Mouse (Mus musculus) layer of hippocampus, postnatal 36 days (tissue): ENCODE measurements around the gene Arhgdib. TPM values are rescaled to one million over a fixed set of nuclear protein-coding genes. Genes with fewer than 3 reads are reported as not detected.

ENCODE experiments used
- DNase-seq, 2 experiments: peaks; one replicate each; pipeline ENCODE4 v3.0.0; 2022
- total RNA-seq, 2 experiments: library from RNA; stranded (reverse); gene quantifications; 2 replicates each; pipeline ENCODE4 v1.2.3; 2021

Arhgdib gene
- total RNA-seq, 2 experiments from 2014 or later = 8.9 to 10.2 TPM

DNA sequence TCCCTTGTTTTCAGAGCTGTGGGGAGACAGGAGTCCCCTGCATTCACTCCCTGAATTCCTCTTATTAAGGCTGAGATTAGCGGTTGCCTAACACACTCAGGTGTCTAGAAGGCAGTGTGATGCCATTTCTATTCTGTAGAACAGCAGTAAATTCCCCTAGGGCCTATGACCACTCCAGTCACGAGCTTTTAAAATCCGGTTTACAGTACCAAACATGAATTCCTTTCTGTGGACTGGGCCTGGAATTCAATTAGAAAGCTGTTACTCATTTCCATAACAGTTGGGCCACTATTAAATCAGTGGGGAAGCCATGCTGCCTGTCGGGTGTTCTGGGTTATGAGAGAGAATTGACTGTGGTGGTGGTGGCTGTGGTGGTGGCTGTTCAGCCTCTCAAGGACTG, 6.0 kb upstream of the Arhgdib start:
- DNase-seq = no peak

DNA sequence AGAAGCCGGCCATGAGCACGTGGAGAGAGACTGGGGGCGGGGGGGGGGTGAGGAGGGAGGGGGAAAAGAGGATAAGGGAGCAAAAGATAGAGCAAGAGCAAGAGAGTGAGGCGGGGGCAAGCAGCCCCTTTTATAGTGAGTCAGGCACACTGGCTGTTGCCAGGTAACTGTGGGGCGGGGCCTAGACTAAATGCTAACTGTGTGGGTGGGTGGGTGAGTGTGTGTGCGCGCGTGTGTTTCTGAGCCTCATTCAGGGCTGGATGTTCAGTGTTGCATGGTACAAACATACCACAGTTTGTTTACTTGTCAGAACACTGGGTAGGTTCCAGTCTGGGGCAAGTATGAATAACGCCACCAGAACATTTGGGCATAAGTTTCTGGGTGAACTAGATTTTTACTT, 5.2 kb upstream of the Arhgdib start:
- no peak for DNase-seq

DNA sequence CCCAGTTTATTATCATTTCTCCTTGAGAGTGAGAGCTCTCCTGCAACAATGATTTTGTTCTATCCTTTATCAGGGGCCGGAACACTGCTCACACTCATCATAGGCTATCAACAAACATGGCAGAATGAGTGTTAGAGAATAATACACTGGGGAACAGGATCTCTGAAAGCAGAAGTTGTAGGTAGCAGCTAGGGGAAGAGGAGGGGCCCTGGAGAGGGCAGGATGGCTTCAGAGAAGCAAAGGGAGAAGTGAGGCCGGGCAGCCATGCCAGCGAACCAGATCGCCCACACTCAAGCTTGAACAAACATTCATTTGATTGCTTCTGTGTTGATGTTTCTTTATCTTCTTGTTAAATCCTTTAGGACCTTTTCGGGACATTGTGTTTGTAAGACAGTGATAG, 4.5 kb upstream of the Arhgdib start:
- no peak for DNase-seq

DNA sequence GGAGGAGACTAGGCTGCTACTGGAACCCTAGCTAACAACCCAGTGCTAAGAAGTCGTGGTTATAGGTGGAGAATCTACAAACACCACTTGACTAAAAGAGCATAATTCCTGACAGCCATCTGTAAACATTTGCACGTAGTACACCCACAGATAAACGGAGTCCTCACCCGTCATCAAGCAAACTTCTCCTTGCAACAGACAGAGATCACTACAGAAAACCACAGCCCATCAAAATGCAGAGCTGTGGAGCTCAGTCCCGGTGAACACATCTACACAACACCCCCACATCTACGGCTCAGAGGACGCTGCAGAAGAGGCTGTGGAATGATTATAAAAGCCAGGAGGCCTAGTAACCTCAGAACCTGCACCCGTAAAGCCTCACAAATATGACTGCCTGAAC, 2.8 kb upstream of the Arhgdib start:
- no peak for DNase-seq

DNA sequence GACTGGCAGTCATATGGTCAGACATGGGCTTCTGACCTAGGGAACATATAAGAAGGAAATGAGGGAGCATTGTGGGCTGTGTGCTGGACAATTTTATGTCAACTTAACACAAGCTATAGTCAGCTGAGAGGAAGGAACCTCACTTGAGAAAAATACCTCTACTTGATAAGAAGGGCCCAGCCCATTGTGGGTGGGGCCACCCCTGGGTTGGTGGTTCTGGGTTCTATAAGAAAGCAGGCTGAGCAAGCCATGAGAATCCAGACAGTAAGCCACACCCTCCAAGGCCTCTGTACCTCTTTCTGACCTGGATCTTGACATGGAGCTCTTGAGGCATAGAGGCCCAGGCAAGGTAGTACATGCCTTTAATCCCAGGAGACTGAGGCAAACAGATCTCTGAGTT, 1.7 kb upstream of the Arhgdib start:
- no peak for DNase-seq

DNA sequence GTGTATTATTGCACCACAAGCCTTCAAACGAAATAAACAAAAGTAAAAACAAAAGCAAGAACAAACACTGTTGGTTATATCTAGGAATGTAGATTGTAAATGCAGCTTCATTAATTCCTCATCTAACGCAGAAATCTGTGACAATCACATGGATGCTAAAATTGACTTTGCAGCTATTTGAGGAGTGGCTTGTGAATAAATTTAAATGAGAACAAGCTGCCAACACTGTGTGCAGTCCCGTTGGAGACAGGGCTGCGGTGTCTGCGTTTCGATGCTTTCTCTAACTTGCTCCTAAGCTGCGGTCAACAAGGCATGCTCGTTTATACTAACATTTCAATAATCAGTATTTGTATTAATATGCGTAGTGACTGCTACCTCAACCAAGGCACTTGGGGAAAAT, 581 bp upstream of the Arhgdib start:
- no peak for DNase-seq

DNA sequence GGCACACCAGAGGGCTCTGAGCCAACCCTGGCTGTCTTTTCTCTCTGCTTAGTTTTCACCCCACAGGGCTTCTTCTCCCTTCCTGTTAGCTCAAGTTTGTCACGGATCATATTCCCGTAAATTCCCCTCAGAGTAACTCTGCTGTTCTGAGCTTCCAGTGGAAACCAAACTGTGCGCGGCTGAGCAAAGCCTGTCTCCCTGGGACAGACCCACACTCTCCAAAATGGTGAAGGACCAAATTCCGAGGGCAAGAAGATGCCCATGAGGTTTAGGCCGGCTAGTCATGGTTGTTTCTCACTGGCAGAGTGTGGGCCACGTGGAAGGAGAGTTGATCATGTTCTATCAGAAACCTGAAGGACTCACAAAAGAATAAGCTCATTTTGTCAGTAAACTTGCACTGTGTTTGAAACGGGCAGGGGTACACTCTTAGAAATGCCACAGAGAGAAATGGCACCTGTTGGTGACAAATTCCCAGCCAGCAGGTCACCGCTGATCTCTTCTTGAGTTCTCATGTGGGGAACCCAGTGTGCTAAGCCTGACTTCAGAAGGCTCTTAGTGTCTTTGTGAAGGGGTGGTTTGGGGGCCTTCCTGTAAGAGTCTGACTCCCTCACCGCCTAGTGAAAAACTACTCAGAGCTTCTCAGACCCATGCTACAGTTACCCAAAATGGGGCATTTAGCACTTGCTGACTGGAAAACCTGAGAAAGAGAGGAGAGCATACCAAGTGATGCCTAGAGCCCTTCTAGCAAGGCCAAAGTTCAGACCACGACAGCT, 1.3 kb downstream of the Arhgdib start:
- DNase-seq = no peak

DNA sequence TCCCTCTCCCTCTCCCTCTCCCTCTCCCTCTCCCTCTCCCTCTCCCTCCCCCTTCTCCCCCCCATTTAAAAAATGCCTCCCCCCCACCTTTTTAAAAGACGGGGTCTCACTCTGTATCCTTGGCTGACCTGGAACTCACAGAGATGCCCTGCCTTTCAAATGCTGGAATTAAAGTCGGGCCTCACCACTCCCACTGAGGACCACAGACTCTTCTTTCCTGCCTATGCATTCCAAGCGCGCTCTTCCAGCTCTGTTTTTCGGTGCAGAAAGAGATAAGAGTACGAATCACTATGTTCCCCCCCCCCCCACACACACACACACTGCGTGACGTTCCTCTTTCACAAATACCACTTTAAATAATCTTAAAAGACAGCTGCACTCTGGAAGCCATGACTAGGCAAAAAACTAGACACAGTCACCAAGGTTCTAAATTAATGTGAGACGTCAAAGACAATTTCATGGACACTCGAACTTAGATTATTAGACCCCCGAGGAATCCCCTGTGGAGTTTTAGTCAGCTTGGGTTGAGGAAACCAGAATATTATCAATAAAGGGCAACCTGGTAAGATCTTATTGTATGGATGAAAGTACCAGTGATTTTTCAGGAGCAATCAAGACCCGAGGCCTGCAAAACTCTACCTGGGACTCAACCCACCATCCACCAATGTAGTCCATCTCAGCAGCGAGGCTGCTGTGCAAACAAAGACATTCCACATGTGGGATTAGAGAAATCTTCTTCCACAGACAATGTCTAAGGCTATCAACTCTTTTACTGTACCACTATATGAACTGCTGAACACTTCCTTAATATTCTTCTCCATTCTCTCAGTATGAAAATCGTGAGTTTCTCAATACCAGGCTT, 2.1 kb downstream of the Arhgdib start:
- no peak for DNase-seq

DNA sequence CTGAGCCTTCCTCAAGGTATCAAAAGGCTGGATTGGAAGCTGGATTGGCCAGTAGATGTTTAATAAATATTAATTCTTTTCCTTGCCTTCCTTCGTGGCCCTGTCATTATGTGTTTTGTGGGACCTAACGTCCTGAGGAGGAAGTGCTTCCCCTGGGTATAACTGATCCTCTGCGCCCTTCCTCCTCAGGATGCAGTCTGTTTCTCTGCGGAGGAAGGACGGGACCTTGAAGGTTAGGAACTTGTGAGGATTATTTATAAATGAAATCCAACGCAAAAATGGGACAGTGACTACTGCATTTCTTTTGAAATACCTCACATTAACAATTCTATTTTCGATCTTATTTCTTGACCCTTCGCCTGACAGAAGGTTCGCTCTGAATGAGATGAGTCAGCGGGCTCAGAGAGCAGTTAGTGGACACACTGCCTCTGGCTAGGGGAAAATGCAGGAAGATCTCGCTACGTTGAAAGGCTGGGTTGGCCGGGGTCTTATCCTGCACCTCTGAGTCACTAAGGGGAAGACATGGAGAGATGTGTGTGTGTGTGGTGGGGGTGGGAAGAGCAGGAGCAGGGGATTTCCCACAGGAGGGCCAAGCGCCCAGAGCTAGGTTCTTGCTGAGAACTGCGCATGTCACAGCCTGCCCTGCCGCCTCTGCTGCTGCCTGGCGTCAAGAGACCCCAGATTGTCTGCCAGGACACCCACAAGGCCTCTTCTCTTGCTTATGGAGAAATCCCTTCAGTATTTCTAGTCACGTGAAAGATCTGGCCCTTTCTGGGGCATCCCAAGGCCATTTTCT, 3.2 kb downstream of the Arhgdib start:
- no peak for DNase-seq

DNA sequence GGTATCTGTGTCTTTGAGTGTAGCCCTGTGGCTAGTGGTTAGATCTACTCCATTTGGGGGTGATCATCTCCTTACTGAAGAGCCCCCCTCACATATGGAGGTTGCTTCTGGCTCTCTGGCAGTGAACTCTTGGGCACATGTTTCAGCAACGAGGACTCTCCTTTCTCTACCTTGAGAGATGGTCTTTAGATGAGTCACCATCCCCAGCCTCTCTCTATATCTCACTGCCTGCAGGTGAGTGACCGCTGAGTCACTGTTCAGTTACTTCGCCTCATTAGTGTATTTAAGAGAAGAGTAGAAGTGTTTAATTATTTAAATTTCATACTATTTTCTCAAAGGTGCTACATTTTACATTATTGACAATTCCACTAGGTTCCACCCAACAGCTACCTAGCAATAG, 4.6 kb downstream of the Arhgdib start:
- DNase-seq = no peak

DNA sequence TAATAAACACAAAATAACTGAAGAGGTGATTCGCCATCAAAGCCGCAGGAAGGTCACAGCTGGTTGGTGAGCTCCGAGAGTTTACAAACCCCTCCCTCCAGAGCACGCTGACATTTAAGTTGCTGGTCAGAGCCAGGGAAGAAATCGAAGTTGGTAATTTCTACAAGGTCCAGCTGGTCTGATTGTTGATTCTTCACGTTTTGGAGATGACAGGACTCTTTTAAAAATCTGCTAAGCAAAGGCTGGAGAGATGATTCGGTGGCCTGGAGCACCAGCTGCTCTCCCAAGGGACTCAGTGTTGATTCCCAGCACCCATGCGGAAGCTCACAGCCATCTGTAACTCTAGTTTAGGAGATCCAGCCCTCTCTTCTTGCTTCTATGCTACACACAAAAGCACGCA, 5.3 kb downstream of the Arhgdib start:
- no peak for DNase-seq

DNA sequence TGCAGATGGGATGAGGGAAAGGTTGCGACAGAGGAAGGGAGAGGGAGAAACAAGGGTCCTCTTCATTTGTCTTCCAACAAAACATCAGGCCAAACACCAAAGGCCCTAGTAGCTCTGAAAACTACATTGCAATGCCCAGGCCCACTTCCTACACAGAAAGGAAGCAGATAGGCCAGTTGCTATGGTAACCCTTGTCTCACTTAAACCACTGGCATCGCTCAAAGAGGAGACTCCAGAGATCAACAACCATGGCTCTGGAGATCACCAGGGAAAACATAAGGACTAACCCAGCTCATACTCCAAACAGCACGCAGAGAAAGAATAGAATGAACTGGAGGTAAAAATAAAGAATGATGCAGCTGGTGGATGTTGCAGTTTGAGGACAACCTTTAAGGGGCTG, 6.5 kb downstream of the Arhgdib start:
- no peak for DNase-seq

DNA sequence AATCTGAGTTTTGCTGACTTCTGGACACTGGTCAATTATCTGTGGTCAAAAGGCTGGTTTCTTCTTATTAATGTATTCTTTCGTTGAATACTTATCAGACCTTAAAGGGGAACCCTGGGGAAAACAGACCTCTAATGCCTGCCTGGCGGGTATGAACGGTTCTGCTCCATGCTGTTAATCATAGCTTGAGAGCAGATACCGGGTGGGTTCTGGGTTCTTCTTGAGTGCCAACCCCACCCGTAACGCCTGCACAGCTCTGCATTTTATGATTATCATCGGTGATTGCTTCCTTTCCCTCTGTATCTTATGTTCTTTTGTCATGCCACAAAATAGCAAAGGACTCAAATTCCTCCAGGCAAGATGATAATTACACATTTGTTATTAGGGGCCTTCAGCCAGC, 7.6 kb downstream of the Arhgdib start:
- DNase-seq = no peak

DNA sequence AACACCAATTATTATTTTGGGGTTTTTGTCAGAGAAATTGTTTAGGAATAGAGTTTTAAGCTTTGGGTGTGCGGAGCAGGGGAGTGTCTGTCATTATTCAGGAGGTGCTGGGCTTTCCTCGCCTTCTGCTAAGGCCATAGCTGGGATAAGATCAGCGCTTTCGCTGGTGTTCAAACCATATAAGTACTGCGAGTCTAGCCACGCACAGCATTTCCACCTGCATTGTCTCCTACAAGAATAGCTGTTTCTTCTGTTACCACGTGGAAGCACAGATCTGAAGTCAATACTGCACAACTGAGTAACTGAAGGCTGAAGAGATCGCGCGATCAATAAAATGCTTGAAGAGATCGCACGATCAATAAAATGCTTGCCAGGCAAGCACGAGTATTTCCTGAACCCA, 10.5 kb downstream of the Arhgdib start:
- no peak for DNase-seq

DNA sequence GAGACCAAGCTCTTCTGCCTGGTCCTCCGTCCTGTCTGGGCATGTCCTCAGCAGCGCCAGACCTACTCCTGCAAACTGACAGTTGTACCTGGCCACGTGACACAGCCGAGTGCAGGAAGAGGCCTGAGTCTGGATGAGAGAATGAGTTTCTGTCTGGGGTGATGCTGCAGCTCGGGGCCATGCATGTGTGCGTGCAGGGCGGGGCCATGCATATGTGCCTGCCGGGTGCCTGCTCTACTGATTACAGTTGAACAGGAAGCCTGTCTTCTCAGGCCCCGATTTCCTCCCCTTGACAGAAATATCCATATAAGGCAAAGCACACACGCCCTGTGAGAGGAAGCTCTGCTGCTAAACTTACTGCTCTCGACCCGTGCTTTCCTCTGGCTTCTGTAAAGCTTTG, 11.0 kb downstream of the Arhgdib start:
- DNase-seq = no peak

DNA sequence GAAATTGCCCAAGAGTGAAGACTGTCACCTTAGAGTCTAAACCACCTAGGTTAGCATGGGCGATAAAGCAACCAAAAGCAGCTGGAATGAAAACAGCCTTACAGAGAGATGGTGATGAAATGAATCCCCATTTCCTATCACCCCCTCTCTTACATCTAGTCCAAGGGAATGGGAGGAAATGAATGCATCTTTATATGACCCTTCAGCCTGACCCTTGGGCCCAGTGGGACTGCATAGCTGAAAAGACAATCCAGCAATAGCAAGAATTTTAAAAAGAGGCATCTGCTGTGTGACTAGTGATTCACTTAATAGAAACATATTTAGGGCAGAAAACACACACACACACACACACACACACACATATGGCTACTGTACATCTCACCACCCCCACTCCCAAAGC, 14.1 kb downstream of the Arhgdib start:
- DNase-seq = no peak

DNA sequence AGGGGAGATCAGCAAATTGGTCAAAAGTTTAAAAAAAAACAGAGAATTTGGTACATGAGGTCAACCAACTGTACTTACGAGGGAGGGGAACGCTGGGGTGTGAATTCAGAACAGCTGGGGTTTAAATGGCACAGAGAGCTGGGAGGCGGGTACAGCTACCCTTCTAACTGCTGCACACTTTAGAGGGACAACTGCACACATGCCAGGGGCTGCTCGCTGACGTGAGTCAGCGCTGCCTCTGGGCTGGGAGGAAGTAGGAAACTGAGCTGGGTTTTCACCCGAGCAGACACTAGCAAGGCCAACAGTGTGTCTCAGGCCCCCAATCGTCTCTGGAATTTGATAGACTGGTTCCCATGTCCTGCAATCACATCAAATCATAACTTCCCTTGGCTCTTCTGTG, 16.6 kb downstream of the Arhgdib start:
- DNase-seq = no peak

DNA sequence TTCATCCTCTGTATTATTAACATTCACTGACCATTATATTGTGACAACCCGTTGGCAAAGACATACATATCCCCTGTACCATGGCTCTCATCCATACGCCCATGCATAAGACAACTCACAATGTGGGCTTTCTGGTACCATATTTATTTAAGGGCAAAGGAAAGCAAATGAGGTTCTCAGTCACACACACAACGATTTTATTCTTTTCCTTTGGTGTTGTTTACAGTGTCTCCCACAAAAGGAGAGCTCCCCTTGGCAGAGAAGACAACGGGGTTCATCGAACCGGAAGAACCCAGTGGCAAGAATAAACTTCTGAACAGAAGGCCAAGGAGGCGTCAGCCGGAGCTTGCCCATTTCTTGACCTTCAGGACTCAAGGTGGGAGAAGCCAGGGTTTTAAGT, 18.2 kb downstream of the Arhgdib start, which contains the start of gene Pde6h:
Gene Pde6h (plus strand): TSS at position 301 of the 400 bp plus-strand sequence.
- DNase-seq = no peak

DNA sequence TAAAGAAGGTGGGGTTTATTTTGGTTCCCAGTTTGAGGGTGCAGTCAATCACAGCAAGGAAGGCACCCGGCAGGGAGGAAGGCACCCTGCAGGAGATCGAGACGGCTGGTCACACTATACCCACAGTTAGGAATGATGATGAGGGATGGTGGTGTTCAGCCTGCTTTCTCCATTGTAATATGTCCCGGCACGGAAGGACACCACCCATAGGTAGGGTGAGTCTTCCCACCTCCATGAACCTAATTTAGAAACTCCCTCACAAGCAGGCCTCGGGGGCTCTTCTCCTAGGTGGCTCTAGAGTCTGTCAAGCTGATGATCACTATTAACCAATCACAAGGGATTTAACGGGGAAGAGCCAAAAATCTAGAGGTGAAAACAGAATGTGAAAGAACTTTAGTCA, 18.8 kb downstream of the Arhgdib start:
- DNase-seq = no peak

DNA sequence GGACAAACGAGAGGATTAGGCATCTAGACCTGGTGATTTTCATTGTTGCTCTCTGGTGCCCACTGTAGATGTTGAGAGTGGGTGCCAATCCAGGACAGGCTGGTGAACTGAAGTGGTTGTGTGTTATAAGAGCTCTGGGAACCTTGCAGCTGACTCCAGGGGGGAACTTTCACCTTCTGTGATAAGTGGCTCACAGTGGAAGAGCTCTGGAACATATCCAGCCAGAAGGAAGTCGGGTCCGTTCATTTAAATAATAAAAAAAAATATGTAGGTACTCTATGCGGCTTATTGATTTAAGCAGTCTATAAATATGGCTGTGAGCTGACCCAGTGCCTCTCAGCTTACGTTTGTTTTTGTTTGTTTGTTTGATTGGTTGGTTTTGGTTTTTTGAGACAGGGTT, 19.6 kb downstream of the Arhgdib start, which contains the start of gene Erp27:
Gene Erp27 (minus strand): TSS at position 101 of the 400 bp plus-strand sequence.
- no peak for DNase-seq

DNA sequence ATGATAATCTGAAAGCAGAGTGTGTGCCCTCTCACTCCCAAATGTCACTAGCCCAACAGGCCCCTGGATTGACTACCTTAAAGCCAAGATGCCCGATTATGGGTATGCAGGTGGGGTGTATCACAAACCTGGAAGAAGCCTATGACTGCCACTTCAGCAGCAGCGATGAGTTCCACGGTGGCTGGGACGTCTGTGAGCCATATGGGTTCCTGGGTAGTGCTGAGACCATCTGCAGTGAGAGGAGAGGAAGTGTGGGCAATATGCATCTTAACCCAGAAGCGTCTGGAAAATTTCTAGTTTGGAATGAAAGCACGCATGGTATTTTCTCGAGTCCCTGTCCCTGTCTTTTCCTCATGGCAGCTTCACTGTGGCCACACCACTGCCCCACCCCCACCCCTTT, 20.1 kb downstream of the Arhgdib start:
- DNase-seq = peak in 1 of 2 experiments; percentile 27

DNA sequence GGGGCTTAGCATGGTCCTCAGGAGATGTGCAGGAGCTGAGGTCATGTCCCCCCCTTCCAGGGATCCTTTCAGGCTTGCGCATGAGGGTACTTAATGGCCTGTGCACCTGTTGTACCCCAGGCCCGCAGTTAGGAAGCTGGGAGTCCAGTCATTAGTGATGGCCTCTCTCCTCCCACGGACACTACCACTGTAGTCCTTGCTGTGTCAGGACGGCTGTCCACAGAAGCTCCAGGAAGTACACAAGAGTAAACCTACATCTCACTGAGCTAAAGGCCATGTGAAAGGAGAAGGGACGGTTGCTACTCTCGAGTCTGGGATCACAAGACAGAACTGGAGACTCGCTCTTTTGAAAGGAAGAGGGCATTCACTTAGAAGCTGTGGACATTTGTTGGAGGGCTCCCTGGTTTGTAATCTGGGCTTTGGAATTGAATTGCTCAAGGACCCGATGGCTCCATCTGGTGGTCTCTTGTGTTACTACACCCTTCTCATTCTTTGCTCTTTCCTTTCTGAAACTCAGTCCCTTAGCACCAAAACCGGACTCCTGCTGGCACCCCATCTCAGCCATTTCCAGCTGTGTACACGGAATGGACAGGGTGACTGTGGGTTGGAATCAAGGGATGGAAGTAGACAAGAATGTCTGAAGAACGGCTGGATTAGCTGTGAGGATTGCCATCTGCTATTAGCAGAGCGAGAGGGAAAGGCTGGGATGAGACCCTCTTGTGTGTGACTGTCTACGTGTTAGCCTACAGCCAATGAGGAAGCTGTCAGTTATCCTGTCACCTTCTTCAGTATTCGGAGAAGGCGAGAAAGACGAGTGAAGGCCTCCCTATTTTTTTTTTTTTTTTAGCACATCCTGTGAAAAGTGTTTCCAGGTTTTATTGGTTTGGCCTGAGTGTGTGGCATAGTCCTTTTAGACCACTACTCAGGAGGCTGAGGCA, 21.1 kb downstream of the Arhgdib start:
- DNase-seq = peak; percentile 55 to 67
